Mouse (Mus musculus): ENCODE measurements at regions not wholly inside any gene's neighbourhood (a gene's known extent, or its start where the extent isn't known, plus 50 kb on each side); places are given as distances from the start of the nearest gene placed in this dataset.

DNA sequence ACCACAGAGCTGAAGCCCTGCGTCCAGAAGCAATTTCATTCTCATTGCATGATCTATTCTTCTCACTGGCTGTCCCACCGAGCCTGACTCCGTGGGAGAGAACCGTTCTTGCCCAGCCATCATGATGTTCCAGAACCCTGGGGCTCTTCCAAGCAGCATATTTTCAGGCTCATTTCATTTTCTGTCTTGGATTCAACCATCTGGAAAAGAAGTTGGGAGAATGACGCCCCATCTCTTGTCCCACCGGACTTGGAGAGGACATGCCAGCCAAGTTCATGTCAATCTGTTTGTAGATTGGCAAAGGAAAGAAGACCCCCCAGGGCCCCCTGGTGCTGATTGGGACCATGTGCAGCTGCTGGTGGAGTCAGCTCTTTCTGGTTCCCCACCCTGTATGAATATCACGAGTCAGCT is 1400.5 kb upstream of the Lrrc6 start:
- no peak for DNase-seq (ENCODE audit: low read depth, low spot score)

DNA sequence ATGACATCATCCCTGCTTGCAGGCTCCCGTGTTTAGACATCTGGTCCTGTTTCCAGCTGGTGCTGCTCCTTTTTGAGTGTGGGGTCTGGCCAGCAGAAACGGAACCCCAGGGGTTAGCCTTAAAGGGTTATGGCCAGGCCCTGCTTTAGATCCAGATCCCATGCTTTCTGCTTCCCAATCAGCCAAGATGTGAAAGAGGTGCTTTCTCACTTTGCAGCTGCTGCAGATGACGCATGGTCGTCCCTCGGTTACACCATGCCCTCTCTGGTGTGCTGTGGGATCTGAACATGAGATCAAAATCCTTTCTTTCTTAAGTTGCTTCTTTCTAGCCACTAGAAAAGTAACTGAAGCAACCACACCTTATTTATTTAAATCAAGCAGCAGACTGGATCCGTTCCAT is 1399.1 kb upstream of the Lrrc6 start:
- DNase-seq (ENCODE audit: low read depth, low spot score) = no peak

DNA sequence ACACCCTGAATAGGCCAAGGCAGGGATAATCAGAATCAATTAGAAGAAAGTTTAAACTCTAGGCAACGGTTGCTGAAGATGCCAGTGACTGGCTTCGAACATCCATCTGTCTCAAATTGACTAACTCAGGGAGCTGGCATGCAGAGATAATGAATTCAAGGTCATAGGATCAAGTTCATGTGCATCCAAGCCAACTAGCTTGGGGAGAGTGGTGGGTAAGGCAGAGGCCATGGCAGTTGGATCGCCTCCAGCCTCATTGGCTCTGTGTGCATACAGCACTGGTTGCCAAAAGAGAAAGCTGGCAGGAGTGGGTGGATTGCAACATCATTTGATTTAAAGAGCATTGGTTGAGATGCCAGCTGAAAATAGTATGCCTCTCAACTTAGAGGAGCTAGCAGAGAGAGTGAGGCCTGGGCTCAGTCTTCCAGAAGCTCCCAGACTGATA is 1398.3 kb upstream of the Lrrc6 start:
- DNase-seq (ENCODE audit: low read depth, low spot score) = no peak

DNA sequence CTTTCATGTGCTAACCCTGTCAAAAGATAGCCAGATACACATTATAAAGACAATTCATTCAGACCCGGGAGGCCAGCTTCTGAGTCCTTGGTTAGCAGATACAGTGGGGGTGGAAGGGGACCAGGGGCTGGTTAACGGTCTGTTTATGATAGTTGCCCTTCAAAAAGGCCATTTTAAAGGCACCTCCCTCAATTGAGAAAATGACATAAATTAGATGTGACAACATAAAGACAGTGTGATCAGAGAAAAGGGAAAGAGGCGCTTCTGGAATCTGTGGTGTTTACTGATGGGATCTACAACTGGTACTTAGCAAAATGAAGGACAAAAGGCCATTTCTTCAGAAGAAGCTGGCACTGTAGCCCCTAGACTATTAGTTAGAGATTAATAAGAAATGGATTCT is 1391.4 kb upstream of the Lrrc6 start:
- no peak for DNase-seq (ENCODE audit: low read depth, low spot score)

DNA sequence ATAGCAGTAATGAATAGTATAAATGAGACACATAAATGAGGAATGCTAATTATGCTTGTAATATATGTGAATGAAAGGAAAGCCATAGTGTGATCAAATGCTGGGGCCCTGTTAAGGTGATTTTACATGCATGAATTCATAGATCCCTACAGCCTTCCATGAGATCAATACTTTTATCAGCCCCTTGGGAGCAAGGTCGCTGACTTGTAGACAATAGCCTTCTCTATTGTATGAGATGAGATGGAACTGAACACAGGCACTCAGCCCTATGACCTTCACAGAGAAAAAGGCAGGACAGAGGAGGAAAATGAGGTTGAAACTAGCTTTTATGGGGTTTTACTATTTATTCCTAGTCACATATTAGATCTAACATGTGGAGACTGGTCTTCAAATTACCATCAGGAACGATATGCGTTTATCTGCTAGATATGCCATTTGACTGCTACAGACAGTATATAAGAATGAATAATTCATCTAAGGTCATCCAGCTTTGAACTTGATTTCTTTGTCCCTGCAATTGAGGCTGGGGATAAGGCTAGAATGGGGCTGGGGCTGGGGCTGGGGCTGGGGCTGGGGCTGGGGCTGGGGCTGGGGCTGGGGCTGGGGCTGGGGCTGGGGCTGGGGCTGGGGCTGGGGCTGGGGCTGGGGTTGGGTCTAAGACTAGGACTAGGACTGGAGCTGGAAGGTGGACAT is 1390.0 kb upstream of the Lrrc6 start:
- no peak for DNase-seq (ENCODE audit: low read depth, low spot score)

DNA sequence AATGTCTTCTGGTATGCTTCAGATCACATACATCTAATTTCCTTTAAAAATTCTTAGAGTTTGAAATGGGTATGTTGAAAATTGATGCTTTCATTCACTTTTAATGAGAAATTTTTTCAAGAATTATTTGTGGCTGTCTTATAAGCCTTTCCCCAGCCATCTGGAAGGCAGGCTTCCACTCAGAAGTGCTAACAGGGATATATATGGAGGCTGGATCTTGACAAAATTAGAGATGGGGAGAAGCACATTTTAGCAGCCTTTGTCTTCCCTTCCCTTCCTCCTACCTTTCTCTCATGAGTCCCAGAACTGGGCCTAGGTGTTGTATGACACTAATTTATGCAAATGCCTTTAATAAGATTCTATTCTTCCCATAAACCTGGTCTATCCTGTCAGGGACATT is 1387.8 kb upstream of the Lrrc6 start:
- no peak for DNase-seq (ENCODE audit: low read depth, low spot score)

DNA sequence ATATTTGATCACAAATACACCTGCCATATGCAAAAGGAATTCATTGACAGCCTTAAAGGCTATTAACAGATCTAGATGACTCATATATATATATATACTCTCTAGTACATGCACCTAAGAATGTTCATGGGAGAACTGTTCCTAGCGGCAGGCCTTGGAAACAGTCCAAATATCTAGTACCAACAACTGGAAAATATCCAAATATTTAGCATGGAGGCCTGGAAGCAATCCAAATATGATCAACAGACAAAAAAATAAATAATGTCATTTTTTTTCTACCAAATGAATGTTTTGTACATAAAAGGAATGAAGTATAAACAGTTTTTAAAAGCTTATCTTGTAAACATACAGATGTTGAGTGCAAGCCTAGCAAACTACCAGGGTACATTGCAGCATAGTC is 1354.6 kb upstream of the Lrrc6 start:
- DNase-seq (ENCODE audit: low read depth, low spot score) = no peak

DNA sequence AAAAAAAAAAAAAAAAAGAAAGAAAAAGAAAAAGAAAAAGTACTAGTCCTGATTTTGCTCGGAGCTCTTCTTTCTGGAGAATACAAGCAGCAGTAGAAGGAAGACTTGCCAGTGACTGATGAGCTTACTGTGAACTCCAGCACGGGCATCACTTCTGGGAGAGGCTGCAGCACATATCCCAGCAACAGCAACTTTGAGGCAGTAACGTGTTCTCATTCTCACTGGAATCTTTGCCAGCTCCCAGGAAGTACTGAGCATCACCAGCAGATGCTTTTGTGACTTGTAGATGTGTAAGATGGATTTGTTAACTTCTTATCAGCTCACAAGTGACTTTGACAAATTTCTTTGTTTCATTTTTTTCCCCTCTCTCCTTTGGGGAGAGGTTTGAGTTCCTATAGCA is 1349.4 kb upstream of the Lrrc6 start:
- DNase-seq (ENCODE audit: low read depth, low spot score) = no peak

DNA sequence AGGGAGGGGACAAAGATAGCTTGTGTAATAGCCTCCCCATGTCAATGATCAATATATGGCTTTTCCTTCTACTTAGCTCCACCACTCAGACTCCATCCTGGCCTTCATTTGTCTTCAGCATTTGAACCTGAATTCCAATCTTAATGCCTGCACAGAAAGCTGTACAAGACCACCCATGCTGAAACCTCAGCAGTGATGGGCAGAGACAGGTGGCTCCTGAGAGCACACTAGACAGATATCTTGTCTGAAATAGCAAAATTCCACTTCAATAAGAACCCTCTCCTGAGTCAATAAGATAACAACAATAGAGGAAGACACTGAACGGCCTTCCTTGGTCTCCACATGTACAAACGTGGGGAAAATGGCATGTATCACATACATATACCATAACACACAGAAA is 1345.0 kb upstream of the Lrrc6 start:
- no peak for DNase-seq (ENCODE audit: low read depth, low spot score)

DNA sequence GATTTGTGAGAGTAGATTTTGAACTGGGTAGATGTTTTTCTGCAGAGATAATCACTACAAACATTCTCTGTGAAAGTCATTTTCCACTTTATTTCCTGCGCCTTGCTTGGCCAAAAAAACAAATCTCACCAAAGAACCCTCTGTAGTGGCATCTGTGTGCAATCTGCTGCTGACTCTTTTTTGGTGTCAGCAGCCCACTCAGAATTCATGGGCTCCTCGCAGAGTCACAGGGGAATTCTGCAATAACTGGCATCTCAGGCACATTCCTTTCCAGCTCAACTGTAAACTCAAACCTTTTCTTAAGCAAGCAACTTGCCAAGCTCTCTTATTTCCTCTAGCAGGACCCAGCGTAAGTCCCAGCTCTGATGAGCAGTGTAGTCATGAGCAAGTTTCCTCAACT is 1340.0 kb upstream of the Lrrc6 start:
- DNase-seq (ENCODE audit: low read depth, low spot score) = no peak

DNA sequence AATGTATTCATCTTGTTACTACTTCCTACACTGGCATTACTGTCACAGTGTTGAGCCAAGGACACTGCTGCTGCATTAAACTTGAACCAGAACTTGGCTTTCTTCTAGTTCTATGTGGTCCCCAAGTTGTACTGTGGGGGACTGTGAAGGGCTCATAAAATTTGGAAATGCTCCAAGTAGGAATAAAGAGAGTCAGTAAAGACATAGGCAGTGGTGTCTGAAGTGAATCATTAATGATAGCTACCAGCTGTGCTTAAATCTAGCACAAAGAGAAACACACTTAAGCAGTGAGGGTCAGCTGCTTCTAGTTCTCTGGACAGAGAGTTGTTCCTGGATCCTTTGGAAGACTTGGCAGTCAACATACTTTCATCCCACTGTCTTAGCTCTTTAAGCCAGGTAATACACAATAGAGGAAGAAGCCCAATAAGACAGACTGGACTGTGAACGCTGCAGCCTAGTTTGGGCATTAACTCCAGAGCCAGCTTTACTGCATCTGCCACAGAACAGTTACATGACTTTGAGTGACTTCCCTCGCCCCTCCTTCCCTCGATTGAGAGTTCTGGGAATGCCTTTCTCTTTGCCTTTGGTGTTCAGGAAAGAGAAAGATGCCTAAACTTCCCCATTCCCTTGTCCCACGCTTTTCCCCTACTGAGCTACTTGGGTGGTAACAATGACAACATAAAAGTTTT is 1325.2 kb upstream of the Lrrc6 start:
- DNase-seq (ENCODE audit: low read depth, low spot score) = no peak

DNA sequence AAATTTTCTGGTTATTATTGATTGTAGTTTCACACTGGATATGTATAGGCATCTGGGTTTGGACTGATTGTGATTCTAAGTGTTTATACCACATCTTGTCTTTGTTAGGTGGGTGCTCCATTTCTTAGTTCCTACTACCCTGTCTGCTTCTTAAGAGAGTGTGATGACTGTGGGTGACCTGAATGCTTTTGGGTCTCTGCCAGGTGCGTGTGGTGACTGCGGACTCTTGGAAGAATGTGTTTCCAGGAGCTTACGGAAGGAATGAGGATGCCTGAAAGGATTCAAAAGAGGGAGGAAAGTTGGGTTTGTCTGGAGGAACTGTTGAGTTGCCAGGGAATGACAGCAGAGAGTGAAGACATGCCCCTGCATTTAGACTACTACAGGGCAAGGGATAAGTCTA is 1322.5 kb upstream of the Lrrc6 start:
- DNase-seq (ENCODE audit: low read depth, low spot score) = no peak

DNA sequence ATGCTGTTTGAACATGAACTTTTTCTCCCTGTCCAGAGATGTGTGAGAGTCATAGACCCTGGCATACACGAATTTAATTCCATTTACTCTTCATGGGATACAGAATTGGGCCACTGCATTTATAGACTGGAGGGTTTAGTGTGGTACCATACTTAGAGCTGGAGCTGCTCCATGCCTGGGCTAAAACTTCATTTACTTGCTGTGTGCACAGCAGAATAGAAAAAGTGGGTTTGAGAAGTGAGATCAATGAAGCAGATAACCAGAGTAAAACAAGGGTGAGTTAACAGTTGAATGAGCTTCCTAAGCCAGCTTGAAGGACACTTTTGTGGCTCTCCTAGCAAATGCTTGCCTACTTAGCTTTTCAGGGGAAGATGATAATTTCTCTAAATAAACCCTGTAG is 1299.2 kb upstream of the Lrrc6 start:
- DNase-seq (ENCODE audit: low read depth, low spot score) = no peak

DNA sequence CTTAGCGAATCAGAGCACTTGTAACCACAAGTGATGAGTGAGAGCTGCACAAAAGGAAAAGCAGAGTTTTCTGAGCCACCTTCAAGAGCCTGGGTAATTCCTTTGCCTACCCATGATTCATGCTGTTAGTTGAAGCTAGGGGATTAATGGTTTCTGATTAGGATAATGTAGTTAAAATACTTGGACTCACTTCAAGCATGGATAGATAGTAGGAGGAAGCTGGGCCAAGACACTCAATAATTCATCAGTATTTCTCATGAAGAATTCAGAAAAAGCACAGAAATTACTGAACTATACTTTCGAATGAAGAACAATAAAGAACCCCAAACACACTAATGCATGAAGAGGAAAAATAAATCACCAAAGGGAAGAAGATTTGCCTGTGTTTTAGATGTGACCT is 1294.9 kb upstream of the Lrrc6 start:
- no peak for DNase-seq (ENCODE audit: low read depth, low spot score)

DNA sequence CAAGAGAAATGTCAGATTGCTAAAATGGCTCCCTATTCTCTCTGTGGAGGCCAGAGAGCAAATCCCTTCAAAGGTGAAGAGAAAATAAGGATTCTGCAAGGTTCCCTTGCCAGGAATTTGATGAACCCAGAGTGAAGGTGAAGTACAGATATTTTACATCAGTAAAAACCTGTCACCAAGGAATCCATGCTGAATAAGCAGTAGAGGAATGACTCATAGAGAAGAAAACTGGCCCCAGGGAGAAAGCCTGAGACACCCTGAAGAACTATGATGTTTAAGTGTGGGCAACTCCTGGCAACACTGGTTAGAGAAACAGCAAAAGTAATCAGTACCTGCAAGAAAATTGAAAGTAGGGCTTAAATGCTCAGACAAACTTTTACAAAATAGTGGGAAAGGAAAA is 1292.1 kb upstream of the Lrrc6 start:
- DNase-seq (ENCODE audit: low read depth, low spot score) = no peak

DNA sequence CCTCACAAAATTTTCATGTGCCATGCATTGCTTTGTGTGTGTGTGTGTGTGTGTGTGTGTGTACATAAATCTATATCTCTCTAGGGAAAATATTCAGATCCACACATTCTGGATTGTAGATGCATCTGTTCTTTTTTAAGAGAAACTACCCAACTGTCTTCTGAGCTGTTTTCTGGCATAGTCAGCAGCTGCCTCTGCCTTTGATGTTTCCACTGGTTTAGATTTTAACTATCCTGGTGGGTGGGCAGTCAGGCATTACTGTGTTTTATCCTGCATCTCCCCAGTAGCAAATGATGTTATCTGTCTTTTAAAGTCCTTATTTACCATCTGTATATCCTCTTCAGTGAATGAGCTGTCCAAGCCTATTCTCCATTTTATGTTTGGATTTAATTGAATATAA is 1287.9 kb upstream of the Lrrc6 start:
- no peak for DNase-seq (ENCODE audit: low read depth, low spot score)

DNA sequence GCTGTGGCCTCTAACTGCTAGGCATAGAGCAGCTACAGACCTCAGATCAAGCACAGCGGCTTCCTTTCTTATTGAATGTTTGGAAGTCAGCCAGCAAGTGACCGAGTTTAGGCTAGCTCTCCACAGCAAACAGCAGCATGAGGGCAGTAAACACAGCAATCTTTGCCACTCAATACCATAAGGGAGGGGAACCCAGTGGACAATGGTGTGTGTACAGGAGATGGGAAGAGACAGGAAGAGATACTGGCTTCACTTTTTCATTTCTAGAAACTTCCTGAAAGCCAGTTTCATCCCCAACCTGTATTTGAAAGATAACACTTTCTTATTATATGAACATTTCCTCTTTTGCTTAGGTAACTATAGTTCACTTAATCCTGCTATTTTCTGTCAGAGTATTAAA is 1284.9 kb upstream of the Lrrc6 start:
- DNase-seq (ENCODE audit: low read depth, low spot score) = no peak

DNA sequence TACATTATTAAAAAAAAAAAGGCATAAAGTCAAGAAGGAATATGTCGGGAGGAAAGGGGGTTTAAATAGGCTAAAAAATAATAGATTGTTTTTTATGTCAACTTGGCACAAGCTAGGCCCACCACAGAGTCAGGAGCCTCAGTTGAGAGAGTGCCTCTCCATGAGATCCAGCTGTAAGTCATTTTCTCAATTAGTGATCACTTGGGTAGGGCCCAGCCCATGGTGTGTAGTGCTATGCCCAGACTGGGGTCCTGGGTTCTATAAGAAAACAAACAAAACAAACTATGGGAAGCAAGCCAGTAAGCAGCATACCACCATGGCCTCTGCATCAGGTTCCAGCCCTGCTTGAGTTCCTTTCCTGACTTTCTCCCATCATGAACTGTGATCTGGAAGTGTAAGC is 1283.0 kb upstream of the Lrrc6 start:
- DNase-seq (ENCODE audit: low read depth, low spot score) = no peak

DNA sequence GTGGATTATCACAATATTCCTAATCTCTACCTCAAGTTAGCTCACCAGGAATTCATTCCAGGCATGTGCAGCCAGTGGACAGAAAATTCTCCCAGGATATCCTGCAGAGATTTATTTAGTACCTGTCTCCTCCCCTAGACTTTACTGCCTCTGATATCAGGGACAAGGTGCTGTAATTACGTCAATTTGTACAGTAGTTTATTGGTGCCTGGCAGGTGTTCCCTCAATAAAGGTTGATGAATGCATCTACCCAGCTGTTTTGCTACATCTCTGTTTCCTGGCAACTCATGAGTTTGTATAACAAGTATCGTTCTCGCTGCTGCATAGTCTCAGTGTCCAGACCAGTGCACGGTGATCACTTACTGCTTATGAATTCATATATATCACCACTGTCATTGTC is 1281.8 kb upstream of the Lrrc6 start:
- DNase-seq (ENCODE audit: low read depth, low spot score) = no peak

DNA sequence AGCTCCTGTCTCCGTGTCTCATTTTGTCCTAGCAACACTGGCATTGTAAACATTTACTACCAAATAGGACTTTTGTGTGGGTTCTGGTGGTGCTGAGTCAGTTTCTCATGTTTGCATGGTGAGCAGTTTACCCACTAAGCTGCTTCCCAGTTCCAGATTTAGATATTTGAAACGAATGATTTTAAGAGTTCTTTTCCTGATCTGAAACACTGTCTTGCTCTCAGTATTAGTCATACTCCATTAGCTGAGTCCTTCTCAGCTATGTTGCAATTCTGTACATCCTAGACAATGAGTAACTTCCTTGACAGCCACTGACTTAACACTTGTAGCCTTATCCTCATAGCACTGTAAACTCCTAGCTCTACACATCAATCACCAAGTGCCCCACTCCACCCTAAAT is 1280.1 kb upstream of the Lrrc6 start:
- no peak for DNase-seq (ENCODE audit: low read depth, low spot score)

DNA sequence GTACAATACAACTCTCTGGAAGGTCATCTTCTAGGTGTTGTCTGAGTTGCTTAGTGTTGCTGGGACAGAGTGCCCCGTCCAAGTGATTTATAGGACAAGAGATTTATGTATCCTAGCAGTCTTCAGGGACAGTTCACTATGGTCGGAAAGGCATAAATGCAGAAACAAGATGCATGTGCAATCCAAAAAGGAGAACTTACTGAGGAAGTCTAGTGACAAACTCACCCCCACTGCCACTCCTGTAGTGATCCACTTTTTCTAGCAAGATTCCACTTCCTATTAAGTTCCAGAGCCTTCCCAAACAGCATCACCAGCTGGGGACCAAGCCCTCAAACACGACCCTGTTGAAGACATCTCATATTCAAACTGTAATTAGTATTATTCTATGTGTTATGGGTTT is 1266.9 kb upstream of the Lrrc6 start:
- no peak for DNase-seq (ENCODE audit: low read depth, low spot score)

DNA sequence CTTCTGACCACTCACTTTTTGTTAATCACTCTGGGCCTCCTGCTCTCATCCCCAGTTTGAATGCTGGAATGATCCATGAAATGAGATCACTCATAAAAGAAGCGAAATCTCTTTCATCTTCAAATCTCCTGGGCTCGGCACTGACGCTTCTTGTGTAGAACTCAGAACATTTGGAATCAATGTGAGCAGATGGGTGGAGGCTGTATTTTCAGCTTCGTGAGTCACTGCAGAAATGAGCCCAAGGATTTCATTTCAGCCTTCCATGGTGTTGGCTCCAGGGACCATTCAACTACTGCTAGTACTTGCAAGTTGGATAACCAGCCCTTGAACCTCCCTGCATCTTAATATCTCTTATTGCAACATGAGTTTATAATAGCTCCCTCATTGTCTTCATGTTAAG is 1258.5 kb upstream of the Lrrc6 start:
- DNase-seq (ENCODE audit: low read depth, low spot score) = no peak

DNA sequence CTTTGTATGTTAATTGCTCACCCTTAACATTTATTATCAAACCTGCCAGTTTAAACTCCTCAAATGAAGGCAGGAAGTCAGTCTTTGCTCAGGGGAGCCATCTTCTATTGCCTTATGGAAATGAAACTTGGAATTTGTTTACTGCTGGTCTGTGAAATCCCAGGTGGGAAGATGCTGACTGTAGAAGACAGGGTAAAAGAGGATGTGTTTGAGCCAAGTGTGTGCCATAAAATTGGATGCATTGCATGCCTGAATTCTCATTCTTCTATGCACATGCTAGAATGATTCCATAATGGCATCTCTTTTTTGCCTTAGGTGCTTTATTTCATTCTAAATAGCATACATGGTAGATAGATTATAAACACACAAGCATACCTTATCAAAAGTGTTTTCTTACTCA is 1249.9 kb upstream of the Lrrc6 start:
- DNase-seq (ENCODE audit: low read depth, low spot score) = no peak

DNA sequence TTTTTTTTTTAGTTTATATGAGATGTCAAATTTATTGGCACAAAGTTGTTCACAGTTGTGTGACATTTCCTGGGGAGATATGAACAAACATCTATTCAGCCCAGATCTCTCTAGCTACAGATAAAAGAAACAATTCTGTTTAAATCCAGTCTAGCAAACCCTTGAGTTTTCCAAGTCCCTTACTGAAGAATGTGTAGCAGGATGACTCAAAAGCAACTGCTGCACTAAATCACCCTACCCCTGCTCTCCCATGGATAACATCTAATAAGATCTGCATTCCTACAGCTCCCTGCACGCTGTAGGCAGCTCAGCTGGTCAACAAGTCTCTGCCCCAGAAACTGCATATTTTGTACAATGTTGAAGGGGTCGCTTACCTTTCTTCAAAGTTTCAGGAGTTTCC is 1242.6 kb upstream of the Lrrc6 start:
- DNase-seq (ENCODE audit: low read depth, low spot score) = no peak
